Mouse (Mus musculus): Measurements from ENCODE around the gene Wasf2. TPM values are rescaled to one million over a fixed set of nuclear protein-coding genes. Genes with fewer than 3 reads are reported as not detected.

The Wasf2 gene
- polyA plus RNA-seq, 1 experiment from 2014 or later, result 64.6 TPM

GRCm38 (mm10) chr4:133234771-133235170 lies 104.5 kb downstream of the Wasf2 start:
- no peak for TF ChIP-seq CTCF (IDR thresholded peaks at IDR 0.05; ENCODE audit: low read depth)
- Histone ChIP-seq H3K27me3 (replicated peaks; ENCODE audit: control insufficient read depth, insufficient read depth, low read length) (peaks cover 3% of the 10 kb centered on the region; the same call in 1 of the 2 replicates), H3K36me3 (ENCODE audit: control insufficient read depth, insufficient read depth) (no peaks in the 10 kb centered on the region), H3K4me2 (replicated peaks; ENCODE audit: low read depth) (no peak overlapping the region), H3K9me3 (ENCODE audit: control insufficient read depth) (no peaks in the 10 kb centered on the region), H3K9ac (ENCODE audit: low read depth, low read length) (no peak overlapping the region), H3K4me1 (replicated peaks; ENCODE audit: control insufficient read depth, insufficient read depth, low read length) (no peaks in the 10 kb centered on the region), H3K27ac (ENCODE audit: low read depth, low read length) (no peak overlapping the region), H3K4me3 (ENCODE audit: low read depth, low read length) (no peak overlapping the region)
- 60% methylated on average over 5 of the region's 5 CpGs for WGBS
- no peak for ATAC-seq

- 84% methylated on average over 5 of the region's 5 CpGs for WGBS
- ATAC-seq, result no peak
- no peak overlapping the region for H3K9ac ChIP-seq (ENCODE audit: low read depth, low read length)
These were observed 105.1 kb downstream of the Wasf2 start for GRCm38 (mm10) chr4:133235415-133235814.

DNA sequence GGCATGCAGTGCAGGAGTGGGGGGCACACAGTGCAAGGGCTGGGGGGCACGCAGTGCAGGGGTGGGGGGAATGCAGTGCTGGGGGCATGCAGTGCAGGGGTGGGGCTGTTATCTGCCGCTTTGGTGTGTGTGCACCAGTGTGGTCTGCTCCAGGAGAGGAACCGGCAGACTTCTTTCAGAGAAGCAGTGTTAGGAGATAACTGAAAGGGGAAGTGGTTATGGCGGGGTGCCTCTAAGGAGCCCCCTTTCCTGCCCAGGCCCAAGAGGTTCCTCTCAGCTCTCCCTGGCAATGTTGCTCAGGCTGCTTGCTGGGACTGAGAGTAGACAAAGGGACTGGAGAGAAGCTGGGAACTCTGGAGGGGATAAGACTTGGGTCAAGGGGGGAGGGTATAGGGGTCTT lies 107.6 kb downstream of the Wasf2 start:
- Histone ChIP-seq H3K4me2 (replicated peaks; ENCODE audit: low read depth) (no peak overlapping the region), H3K9ac (ENCODE audit: low read depth, low read length) (no peak overlapping the region), H3K27ac (ENCODE audit: low read depth, low read length) (no peak overlapping the region), H3K4me1 (replicated peaks; ENCODE audit: control insufficient read depth, insufficient read depth, low read length) (no peaks in the 10 kb centered on the region), H3K36me3 (ENCODE audit: control insufficient read depth, insufficient read depth) (no peaks in the 10 kb centered on the region), H3K9me3 (ENCODE audit: control insufficient read depth) (no peaks in the 10 kb centered on the region), H3K27me3 (replicated peaks; ENCODE audit: control insufficient read depth, insufficient read depth, low read length) (peaks cover 3% of the 10 kb centered on the region; the same call in 1 of the 2 replicates), H3K4me3 (ENCODE audit: low read depth, low read length) (no peak overlapping the region)
- TF ChIP-seq CTCF (IDR thresholded peaks at IDR 0.05; ENCODE audit: low read depth), result no peak
- WGBS, result 57% methylated on average over 4 of the region's 4 CpGs
- ATAC-seq, result no peak

More at GRCm38 (mm10) chr4:133235415-133235814, 105.1 kb downstream of the Wasf2 start:
- Histone ChIP-seq H3K27me3 (replicated peaks; ENCODE audit: control insufficient read depth, insufficient read depth, low read length) (peaks cover 3% of the 10 kb centered on the region; the same call in 1 of the 2 replicates), H3K36me3 (ENCODE audit: control insufficient read depth, insufficient read depth) (no peaks in the 10 kb centered on the region), H3K4me3 (ENCODE audit: low read depth, low read length) (no peak overlapping the region), H3K4me2 (replicated peaks; ENCODE audit: low read depth) (no peak overlapping the region), H3K9me3 (ENCODE audit: control insufficient read depth) (no peaks in the 10 kb centered on the region), H3K27ac (ENCODE audit: low read depth, low read length) (no peak overlapping the region), H3K4me1 (replicated peaks; ENCODE audit: control insufficient read depth, insufficient read depth, low read length) (no peaks in the 10 kb centered on the region)
- TF ChIP-seq CTCF (IDR thresholded peaks at IDR 0.05; ENCODE audit: low read depth), result 0 out of 2 replicates have a peak, but pooled peaks have one; percentile 15

DNA sequence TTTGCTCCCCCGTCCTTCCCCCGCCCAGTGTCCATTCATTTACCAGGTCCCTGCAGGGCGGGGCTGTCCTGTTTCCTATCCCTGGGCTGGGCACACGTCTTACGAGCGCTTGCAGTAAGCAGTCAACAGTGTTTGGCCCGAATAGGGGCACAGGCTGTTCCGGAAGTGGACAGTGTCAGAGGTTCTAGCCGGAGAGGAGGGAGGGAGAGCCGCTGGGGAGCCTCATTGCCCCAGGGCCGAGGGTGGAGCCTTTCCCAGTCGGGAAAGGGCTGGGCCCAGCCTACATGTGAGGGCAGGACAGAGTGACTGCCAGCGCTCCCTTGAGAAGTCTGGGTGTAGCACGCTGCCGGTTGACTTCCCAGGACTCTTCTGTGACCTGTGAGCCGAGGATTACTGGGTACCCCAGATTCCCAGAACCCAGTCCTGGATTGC lies 110.2 kb downstream of the Wasf2 start, which contains the start of gene Map3k6:
Map3k6 (plus strand) TSS at position 329 of the 432 bp plus-strand sequence.
- H3K27me3 ChIP-seq (replicated peaks; ENCODE audit: control insufficient read depth, insufficient read depth, low read length), result peaks cover 3% of the 10 kb centered on the region; the same call in 1 of the 2 replicates
- peak; percentile 50 for ATAC-seq
- TF ChIP-seq CTCF (IDR thresholded peaks at IDR 0.05; ENCODE audit: low read depth), result no peak
- H3K27ac ChIP-seq (ENCODE audit: low read depth, low read length), result peak within 1 kb of the TSS; percentile 84
- peak within 1 kb of the TSS; percentile 98 for H3K4me2 ChIP-seq (replicated peaks; ENCODE audit: low read depth)
- peak within 1 kb of the TSS; percentile 57 for H3K4me3 ChIP-seq (ENCODE audit: low read depth, low read length)
- H3K9me3 ChIP-seq (ENCODE audit: control insufficient read depth), result no peaks in the 10 kb centered on the region
- 6% methylated on average over 16 of the region's 16 CpGs for WGBS
- H3K9ac ChIP-seq (ENCODE audit: low read depth, low read length), result peak within 1 kb of the TSS; percentile 53
- no peaks in the 10 kb centered on the region for H3K36me3 ChIP-seq (ENCODE audit: control insufficient read depth, insufficient read depth)
- no peaks in the 10 kb centered on the region for H3K4me1 ChIP-seq (replicated peaks; ENCODE audit: control insufficient read depth, insufficient read depth, low read length)

DNA sequence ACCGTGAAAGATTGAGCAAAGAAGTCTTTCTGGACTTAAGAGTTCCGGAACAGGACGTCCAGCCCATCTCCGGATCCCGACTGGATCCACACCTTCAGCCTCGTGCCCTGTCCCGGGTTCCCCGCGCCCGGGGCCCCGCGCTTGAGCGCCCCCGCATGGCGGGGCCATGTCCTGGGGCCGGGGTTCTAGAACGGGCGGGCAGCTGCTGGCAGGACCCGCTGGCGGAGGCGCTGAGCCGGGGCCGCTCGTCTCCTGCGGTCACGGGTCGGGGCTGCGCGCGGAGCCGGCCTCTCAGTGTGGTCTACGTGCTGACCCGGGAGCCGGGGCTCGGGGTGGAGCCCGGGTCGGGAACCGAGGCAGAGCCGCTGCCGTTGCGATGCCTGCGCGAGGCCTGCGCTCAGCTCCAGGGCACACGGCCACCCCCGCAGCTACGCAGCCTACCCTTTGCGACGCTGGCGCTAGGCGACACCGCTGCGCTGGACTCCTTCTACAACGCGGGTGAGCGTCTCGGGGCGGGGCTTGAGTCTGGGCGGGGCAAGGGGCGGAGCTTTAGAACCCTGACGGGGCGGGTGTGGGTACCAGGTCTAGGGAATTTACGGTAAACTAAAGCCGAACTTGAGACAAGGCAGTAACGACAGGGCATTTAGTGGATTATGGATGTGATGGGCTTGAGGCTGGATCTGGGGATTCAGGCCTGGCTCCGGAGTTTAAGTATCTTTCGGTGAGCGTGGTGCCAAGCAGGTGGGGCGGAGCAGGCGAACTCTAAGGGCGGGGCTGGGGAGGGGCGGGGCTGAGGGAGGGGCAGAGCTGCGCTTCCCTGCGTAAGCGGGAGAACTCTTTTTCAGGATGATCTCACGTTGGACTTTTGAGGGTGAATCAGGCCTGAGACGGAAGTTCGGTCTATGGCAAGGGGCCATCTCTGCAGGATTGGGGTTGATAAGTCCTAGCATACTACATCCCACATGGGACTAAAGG lies 110.9 kb downstream of the Wasf2 start:
- WGBS, result under 1% methylated on average over 77 of the region's 78 CpGs
- no peaks in the 10 kb centered on the region for H3K4me1 ChIP-seq (replicated peaks; ENCODE audit: control insufficient read depth, insufficient read depth, low read length)
- H3K4me2 ChIP-seq (replicated peaks; ENCODE audit: low read depth), result peak overlapping the region; percentile 98
- H3K4me3 ChIP-seq (ENCODE audit: low read depth, low read length), result peak overlapping the region; percentile 57
- TF ChIP-seq CTCF (IDR thresholded peaks at IDR 0.05; ENCODE audit: low read depth), result peak; percentile 54
- H3K9me3 ChIP-seq (ENCODE audit: control insufficient read depth), result no peaks in the 10 kb centered on the region
- H3K27ac ChIP-seq (ENCODE audit: low read depth, low read length), result peak overlapping the region; percentile 84
- ATAC-seq, result peak; percentile 81
- H3K27me3 ChIP-seq (replicated peaks; ENCODE audit: control insufficient read depth, insufficient read depth, low read length), result no peaks in the 10 kb centered on the region
- peak overlapping the region; percentile 53 for H3K9ac ChIP-seq (ENCODE audit: low read depth, low read length)
- no peaks in the 10 kb centered on the region for H3K36me3 ChIP-seq (ENCODE audit: control insufficient read depth, insufficient read depth)

DNA sequence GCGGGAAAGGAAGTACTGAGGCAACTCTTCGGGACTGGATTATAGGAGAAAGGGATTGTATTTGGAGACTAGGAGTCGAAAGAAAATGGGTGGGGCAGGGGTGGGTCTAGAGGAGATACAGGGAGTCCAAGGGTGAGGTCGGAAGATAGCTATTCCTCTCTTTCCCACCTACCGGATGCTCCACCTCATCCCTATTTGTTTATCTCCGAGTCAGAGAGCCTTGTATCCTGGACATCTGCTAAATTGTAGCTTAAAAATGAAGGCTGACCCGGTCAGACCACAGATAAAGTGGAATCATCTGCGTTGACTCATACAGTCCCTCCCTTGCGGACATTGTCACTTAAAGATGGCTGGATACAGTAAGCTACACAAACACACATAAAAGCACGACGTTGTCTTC lies 111.6 kb downstream of the Wasf2 start:
- peak overlapping the region; percentile 98 for H3K4me2 ChIP-seq (replicated peaks; ENCODE audit: low read depth)
- no peaks in the 10 kb centered on the region for H3K36me3 ChIP-seq (ENCODE audit: control insufficient read depth, insufficient read depth)
- ATAC-seq, result no peak
- H3K27me3 ChIP-seq (replicated peaks; ENCODE audit: control insufficient read depth, insufficient read depth, low read length), result no peaks in the 10 kb centered on the region
- peak overlapping the region; percentile 57 for H3K4me3 ChIP-seq (ENCODE audit: low read depth, low read length)
- no peaks in the 10 kb centered on the region for H3K4me1 ChIP-seq (replicated peaks; ENCODE audit: control insufficient read depth, insufficient read depth, low read length)
- WGBS, result 14% methylated on average over 11 of the region's 11 CpGs
- no peak for TF ChIP-seq CTCF (IDR thresholded peaks at IDR 0.05; ENCODE audit: low read depth)
- peak overlapping the region; percentile 21; the same call in 1 of the 2 replicates for H3K27ac ChIP-seq (ENCODE audit: low read depth, low read length)
- no peaks in the 10 kb centered on the region for H3K9me3 ChIP-seq (ENCODE audit: control insufficient read depth)
- H3K9ac ChIP-seq (ENCODE audit: low read depth, low read length), result no peak overlapping the region; the same call in 1 of the 2 replicates
